Mouse (Mus musculus) gastrocnemius, adult 2 months (tissue): ENCODE results near the gene Egln2. TPM values are rescaled to one million over a fixed set of nuclear protein-coding genes. Genes with fewer than 3 reads are reported as not detected.

Experiments
- DNase-seq: peaks from one replicate; pipeline ENCODE4 v3.0.0; 2022
- H3K27ac ChIP-seq: fragments of 200-600 bp; 2 replicates; pipeline ENCODE4 v1.8.1; 2022; ENCODE audit warnings: mild to moderate bottlenecking
- H3K4me3 ChIP-seq: fragments of 200-600 bp; 2 replicates; pipeline ENCODE4 v1.8.1; 2022; ENCODE audit warnings: mild to moderate bottlenecking, moderate library complexity
- CTCF ChIP-seq: fragments of 200-600 bp; IDR thresholded peaks from 2 replicates; pipeline ENCODE4 v1.8.1; 2022; ENCODE audit warnings: antibody characterized with exemption, mild to moderate bottlenecking, moderate library complexity
- intact Hi-C: fragments of 180-260 bp; cut with DNase I; formaldehyde crosslinking; loops from one replicate; pipeline ENCODE4 v1.15.1; 2025
- long read RNA-seq, 2 experiments: library from polyadenylated mRNA; stranded (forward); transcript quantifications; one replicate each; pipeline ENCODE4 v2.0.0; 2021
- total RNA-seq, 2 experiments: library from RNA; stranded (reverse); gene quantifications; 2 replicates each; pipeline ENCODE4 v1.2.3; 2021

The Egln2 gene
- 100 to 1,000 TPM in 1 of 2 experiments, 10 to 100 TPM in 1; 97.6 to 119 TPM for total RNA-seq
- long read RNA-seq, experiment 1, transcript Egln2-201 (6 exons, 2,107 nt): major isoform, 279 of 345 reads
- long read RNA-seq, experiment 1, transcript Egln2-202 (6 exons, 1,756 nt): minor isoform, 14 of 345 reads
- long read RNA-seq, experiment 1, partial matches to known transcripts: 28 of 345 reads
- long read RNA-seq, experiment 1, other reads (novel, unspliced or antisense): 24 of 345 reads
- long read RNA-seq, experiment 2, transcript Egln2-201 (6 exons, 2,107 nt): major isoform, 310 of 419 reads
- long read RNA-seq, experiment 2, transcript Egln2-202 (6 exons, 1,756 nt): minor isoform, 12 of 419 reads
- long read RNA-seq, experiment 2, partial matches to known transcripts: 26 of 419 reads
- long read RNA-seq, experiment 2, other reads (novel, unspliced or antisense): 71 of 419 reads

GRCm38 (mm10) chr7:27166614-27167474 is at the start of gene Egln2:
Egln2 (minus strand) TSS chr7:27166802.
- TF ChIP-seq CTCF: no peak
- intact Hi-C loops: no loop called here
- peak; percentile 98 for DNase-seq
- H3K4me3 ChIP-seq: peak within 1 kb of the TSS; percentile 72
- H3K27ac ChIP-seq: peak within 1 kb of the TSS; percentile 98

- H3K27ac ChIP-seq: no peak overlapping the region
- H3K4me3 ChIP-seq: no peak overlapping the region
Measured at GRCm38 (mm10) chr7:27212626-27213025, 46.0 kb upstream of the Egln2 start.

GRCm38 (mm10) chr7:27203730-27204449 is 37.3 kb upstream of the Egln2 start:
- Histone ChIP-seq H3K27ac (no peak overlapping the region), H3K4me3 (no peak overlapping the region)
- intact Hi-C loops: no loop called here
- no peak for TF ChIP-seq CTCF
- DNase-seq: no peak

More at GRCm38 (mm10) chr7:27212626-27213025, 46.0 kb upstream of the Egln2 start:
- DNase-seq: no peak
- intact Hi-C loops: no loop called here
- TF ChIP-seq CTCF: no peak

- Histone ChIP-seq H3K4me3 (no peak overlapping the region), H3K27ac (peak overlapping the region; percentile 100)
- intact Hi-C loops: loop anchor here (5.0 kb wide), 1 partner anchor 36 kb away; no protein-coding TSS in a partner anchor
- DNase-seq: no peak
- no peak for TF ChIP-seq CTCF
Measured at GRCm38 (mm10) chr7:27198779-27199178, 32.2 kb upstream of the Egln2 start.

GRCm38 (mm10) chr7:27198355-27198754 is 31.8 kb upstream of the Egln2 start:
- no peak overlapping the region for H3K4me3 ChIP-seq
- intact Hi-C loops: loop anchor here (5.0 kb wide), 1 partner anchor 36 kb away; no protein-coding TSS in a partner anchor
- peak overlapping the region; percentile 100; the same call in 1 of the 2 replicates for H3K27ac ChIP-seq
- DNase-seq: no peak
- TF ChIP-seq CTCF: no peak

- no peak for DNase-seq
- no peak for TF ChIP-seq CTCF
- Histone ChIP-seq H3K4me3 (no peak overlapping the region), H3K27ac (peak overlapping the region; percentile 100)
- intact Hi-C loops: loop anchor here (2.0 to 5.0 kb wide), 2 partner anchors 31 to 35 kb away; partner anchors contain the start of gene Itpkc
Measured at GRCm38 (mm10) chr7:27197634-27198033, 31.0 kb upstream of the Egln2 start.

- DNase-seq: no peak
- no peak for TF ChIP-seq CTCF
- intact Hi-C loops: loop anchor here (2.0 to 5.0 kb wide), 2 partner anchors 32 to 35 kb away; partner anchors contain the start of gene Itpkc
- Histone ChIP-seq H3K4me3 (no peak overlapping the region; the same call in 1 of the 2 replicates), H3K27ac (peak overlapping the region; percentile 100)
Measured at GRCm38 (mm10) chr7:27197136-27197535, 30.5 kb upstream of the Egln2 start.

- TF ChIP-seq CTCF: no peak
- Histone ChIP-seq H3K27ac (peak within 1 kb of the TSS; percentile 100), H3K4me3 (peak within 1 kb of the TSS; percentile 99)
- peak; percentile 97 for DNase-seq
- intact Hi-C loops: loop anchor here (1.0 to 5.0 kb wide), 3 partner anchors 17 to 34 kb away; partner anchors contain the start of gene Itpkc
Measured at GRCm38 (mm10) chr7:27195681-27196611, 29.3 kb upstream of the Egln2 start, which contains the start of the genes BC024978 and Snrpa. BC024978 (plus strand) TSS chr7:27195781. Snrpa (minus strand) TSS chr7:27196271.

GRCm38 (mm10) chr7:27193731-27194130 is 27.1 kb upstream of the Egln2 start:
- no peak overlapping the region for H3K4me3 ChIP-seq
- TF ChIP-seq CTCF: no peak
- H3K27ac ChIP-seq: no peak overlapping the region
- intact Hi-C loops: no loop called here
- DNase-seq: no peak

GRCm38 (mm10) chr7:27192434-27192833 is 25.8 kb upstream of the Egln2 start:
- no peak for DNase-seq
- intact Hi-C loops: no loop called here
- no peak for TF ChIP-seq CTCF
- H3K4me3 ChIP-seq: no peak overlapping the region
- H3K27ac ChIP-seq: no peak overlapping the region
